Mouse (Mus musculus) kidney, adult 18-20 months (tissue): ENCODE measurements at regions not wholly inside any gene's neighbourhood (a gene's known extent, or its start where the extent isn't known, plus 50 kb on each side); places are given as distances from the start of the nearest gene placed in this dataset.
"Not testable (repeated sequence)": the region's sequence is repeated elsewhere in the genome, so short reads cannot be mapped to it uniquely, and the experiment has no call there.

Experiments
- DNase-seq: peaks from one replicate; pipeline ENCODE4 v3.0.0; 2021

DNA sequence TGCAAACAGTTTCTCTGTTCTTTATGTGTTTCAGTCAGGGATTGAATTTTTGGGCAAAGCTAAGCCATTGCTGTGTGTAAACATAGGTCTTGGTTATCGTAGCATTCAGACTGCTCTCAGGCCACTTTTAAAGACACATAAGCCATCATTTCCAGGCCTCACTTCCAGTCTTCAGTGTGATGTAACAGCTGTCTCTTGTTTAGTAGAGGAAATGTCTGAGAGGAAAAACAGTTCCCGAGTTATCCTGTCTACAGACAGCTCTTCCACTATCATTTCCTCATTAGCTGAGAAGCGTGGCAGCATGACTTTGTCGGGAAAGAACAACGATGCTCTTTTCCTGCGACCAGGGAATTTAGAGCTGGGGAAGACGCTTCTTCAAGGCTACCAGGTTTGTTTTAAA lies 196.9 kb downstream of the Fam198b start:
- no peak for DNase-seq

DNA sequence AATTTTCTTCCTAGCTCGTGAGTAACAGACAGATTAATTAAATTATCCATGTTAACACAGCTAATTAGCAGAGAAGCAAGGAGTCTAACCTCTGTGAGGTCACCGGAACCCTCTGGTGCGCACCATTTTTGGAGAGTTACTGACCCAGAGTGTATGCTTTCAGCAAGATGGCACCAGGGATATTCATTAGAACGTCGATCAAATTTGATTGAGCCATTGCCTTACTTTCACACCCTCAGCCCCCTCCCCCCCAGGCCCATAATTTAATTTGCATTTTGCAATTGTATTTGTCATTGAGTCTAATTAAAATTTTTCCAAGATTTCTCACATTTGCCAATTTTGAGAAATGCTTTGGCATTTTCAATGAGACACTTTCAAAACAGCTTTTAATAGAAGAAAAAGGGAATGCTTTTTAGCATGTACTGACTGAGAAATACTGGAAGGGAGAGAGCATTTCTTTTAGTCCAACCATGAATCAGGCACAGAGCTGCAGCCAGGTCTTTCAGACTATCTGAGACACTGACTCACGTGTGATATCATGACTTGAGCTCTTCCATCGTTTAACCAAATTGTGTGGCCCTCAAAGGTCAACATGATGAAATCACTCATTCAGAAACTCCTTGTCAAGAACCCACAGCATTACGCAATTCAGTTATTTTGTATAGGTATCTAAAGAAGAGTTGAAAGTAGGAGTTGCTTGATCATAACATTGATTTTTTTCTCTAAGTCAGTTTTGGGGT lies 198.6 kb downstream of the Fam198b start:
- no peak for DNase-seq

DNA sequence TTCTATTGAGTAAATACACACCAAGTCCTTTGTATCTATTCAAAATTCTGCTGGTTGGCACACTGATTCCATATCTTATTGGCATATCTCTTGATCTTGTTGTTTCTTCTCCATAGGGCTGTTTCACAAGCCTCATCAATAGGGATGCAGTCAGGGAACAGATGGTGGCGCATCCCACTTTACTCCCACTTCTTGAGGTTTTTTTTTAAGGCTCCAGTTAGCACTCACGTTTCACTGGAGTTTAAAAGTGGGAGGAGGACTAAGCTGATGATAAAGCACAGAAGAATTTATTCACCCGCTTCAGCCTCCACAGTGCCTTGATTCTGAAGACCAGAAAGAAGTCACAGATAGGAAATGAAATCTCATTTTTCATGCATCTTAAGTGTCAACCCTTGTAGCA lies 199.8 kb downstream of the Fam198b start:
- no peak for DNase-seq

DNA sequence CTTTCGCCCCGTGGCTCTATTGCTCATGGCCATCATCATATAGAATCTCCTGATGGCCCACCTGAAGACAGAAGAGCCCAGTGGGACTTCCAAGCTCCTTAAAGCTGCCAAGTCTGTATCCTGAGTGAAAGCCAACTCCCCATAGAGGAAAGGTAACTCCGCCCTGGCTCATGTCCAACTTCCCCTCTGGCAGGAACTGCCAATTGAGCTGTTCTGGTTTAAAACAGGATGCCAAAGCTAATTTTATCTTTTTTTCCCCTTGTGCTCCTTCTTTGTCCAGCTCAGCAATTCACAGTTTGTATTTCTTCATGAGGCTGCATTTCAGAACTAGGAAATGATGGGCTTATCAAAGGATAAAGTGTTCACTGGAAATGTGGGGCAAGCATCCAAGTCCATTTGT lies 215.3 kb downstream of the Fam198b start:
- peak; percentile 5 for DNase-seq

DNA sequence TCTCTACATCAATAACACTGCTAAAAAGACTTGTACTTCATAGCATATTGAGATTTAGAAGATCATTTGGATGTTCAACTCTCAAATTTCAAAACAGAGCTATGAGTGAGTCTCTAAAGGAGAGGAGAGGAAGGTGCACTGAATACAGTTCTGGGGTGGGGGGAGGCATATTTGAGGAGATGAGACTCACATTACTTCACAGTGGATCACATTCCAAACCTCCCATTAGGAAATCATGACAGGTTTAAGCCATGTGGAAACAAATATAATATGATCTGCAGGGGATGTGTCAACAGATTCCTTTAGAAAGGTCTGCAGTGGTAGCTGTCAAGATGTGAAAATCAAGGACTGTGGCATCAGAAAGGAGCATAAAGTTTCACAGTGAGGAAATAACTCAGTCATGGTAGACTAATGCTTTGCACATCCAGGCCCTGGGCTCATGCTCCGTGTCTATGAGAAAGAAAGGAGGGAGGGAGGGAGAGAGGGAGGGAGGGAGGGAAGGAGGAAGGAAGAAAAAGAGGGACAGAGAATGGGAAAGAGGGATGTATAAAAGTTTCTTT lies 235.9 kb downstream of the Fam198b start:
- no peak for DNase-seq

DNA sequence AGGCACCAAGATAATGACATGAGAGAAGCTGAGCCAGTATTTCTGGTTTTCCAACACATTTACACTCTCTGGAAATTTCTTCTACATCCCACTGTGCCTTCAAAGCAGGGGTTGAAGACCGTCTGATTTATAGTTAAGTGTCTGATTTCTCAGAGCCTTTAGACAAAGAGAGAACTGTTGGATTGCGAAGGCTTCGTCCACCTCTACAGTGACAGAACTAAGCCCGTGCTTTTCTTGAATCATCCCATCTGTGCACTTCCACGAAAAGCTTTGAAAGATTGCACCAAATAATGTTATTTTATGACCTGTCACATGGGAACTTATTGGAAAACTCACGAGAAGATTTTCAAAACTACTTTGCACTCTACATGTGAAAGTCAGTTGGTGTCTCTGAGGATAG lies 239.3 kb downstream of the Fam198b start:
- DNase-seq, result no peak

DNA sequence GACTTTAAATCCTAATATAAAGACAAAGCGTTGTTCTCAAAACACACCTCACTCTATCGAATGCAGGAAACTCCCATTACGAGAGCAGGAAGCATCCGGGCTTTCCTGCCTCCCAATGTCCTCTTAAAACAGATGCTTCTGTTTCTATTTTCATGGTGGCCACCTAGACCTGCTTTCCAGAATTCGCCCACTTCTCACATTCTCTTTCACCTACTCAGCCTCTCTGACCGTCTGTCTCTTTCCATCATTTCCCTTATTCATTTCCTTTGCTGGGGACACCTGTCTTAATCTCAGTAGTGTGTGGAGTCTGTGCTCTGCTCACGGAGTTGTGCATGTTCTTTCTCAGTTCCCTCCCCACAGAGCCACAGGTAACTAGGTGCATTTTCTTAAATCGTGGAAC lies 240.3 kb downstream of the Fam198b start:
- no peak for DNase-seq

DNA sequence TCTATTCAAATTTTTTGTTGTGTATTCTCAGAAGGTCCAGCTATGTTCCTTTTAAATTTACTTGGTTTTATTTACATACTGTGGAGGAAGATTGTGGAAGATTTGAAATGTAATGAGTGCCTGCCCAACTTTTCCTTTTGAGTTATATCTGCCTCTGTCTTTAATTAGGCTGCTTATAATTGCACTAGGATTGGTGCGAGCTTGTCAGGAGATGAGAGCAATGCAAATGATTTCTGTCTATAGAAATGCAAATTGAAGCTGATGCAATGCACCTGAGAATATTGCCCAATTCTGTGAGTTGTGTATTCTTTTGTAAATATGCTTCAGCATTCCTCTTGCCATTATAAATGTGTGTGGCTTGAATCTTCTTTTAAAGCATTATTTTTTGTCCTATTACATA lies 257.4 kb downstream of the Fam198b start:
- no peak for DNase-seq

DNA sequence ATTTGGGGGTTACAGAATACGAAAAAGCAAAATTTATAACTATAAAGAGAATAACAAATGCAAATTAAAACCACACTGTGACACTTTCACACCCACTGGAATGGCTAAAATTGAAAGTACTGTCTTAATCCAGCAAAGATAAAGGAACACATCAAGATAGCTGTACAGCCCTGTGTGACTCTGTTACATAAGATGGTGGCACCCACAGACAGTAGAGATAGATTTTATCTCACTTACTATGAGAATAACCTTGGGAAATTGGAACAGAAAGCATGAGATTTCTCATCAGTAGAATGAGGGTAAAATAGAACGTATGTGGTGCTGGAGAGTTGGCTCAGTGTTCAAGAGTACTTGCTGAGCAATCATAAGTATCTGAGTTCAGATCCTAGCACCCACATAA lies 276.1 kb downstream of the Fam198b start:
- no peak for DNase-seq

DNA sequence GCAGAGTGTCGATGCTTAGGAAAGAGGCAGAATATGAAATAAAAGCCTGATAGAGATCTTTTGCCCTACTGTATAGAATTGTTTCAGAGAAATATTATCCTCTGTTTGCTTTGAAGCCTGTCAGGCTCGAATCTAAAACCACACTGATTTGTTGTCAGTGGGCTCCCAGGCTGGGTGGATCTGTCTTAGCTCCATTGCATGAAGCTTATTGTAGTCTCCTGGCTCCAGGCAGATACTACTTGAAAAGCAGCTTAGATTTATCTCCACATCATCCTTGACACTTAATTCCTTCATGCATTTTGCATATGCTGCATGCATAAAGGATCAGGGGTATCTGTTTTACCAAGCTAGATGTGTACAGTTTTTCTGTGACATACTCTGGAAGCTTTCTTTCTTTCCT lies 297.4 kb downstream of the Fam198b start:
- no peak for DNase-seq

DNA sequence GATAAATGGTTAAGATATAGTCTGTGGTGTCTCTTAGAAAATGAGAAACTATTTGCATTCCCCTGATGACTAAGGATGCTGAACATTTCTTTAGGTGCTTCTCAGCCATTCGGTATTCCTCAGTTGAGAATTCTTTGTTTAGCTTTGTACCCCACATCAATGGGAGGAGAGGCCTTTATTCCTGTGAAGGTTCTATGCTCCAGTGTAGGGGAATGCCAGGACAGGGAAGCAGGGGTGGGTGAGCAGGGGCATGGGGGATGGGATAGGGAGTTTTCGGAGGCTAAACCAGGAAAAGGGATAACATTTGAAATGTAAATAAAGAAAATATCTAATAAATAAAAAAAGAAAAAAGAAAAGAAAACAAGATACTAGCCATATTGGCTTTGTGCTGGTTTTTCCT lies 297.8 kb downstream of the Fam198b start:
- not testable (repeated sequence) for DNase-seq

DNA sequence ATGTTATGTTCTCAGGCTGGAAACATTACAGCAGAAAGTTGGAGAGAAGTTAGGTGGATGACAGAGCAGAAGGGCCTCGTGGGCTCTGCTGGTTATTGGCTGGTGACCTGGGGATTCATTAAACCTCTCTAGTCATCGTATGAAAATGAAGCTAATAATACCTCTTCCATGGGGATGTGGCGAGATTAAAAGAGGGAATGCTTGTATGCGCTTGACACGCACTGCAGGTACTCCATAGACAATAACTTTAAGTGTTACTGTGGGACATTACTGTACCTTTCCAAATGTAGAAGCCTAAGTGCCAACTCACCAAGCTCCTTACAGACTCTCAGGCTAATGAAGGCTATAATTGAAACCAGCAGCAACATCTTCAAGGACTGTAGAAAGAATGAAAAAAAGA lies 303.1 kb downstream of the Fam198b start:
- DNase-seq, result no peak

DNA sequence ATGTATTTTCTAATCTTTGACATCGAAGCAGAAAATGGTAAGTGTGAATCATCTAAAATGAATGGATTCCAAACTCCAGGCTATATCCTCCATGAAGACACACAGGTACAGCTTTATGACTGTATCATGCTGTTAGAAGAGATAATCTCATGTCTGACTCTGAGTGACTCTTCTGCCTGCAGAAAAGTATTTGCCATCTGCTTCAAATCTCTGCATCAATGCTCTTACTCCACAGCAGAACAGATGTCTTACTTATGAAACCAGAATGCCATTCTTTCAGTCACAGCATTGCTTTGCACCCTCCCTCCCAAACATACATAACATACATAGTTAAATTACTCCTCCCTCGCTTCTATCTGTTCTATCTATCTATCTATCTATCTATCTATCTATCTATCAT lies 316.6 kb downstream of the Fam198b start:
- DNase-seq, result no peak

DNA sequence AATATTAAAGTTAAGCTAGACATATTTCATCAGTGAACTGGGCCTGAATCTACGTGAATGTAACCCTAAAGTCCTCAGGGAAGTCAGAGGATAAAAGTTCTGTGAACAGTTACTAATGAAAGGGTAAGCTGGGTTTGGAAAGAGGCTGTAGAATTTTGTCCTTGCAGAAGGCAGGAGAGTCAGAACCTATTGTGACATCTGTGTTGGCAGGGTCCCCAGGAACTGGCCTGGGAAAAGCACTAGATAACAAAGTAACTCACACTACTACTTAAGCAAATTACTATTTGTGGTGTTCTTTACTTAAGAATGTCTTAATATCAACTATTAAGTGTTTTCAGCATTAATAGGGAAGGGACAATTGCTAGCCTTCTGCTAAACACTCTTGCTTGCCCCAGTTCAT lies 320.5 kb downstream of the Fam198b start:
- no peak for DNase-seq

DNA sequence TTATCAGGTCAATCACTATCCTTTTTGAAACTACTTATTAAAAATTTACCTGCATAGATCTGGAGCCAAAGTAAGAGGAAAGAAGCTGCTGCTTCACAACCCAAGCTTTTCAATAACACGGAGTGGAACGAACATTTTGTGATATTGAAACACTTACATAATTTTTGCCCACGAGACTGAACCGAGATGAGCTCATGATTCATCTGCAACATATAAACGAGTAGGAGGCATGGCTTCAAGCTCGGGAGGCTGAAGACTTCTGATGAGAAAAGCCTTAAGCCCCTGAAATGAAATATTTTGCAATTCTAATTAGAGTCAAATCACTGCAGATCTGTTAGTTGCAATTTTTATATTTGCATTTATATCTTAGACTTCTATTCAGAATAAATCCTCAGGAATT lies 321.0 kb downstream of the Fam198b start:
- DNase-seq, result no peak

DNA sequence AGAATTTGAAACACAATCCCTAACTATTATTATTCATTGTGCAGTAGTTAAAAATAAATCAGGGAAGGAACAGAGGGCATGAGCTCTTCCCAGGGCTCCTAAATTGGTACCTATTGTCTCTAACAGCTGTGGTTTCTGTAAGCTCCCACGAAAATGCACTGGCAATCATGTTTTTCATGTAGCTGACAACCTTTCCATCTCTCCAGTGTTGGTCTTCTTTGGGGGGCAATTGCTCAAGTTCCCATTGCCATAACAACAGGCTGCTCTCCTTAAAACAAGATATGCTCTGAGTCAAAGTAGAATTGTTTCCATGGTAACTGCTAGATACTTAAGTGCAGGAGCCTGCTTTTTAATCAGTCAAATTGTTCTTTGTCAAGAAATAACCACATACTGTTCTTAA lies 322.7 kb downstream of the Fam198b start:
- no peak for DNase-seq

DNA sequence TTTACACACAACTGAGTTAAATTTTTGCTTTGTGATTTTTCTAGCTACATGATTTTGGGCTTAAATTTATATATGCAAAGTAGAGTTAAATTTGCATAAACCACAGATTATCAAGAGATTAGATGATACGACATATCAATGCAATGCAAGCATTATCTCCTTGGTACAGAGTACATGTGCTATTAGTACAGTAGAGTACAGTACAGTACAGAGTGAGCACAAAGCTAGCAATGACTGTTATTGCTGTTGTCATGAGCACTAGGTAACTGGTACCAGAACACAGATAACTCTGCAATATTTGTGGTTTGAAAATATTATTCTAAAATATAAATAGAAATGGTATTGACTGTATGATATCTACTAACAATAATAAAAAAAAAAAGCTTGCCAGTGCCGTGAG lies 323.7 kb downstream of the Fam198b start:
- DNase-seq, result no peak

DNA sequence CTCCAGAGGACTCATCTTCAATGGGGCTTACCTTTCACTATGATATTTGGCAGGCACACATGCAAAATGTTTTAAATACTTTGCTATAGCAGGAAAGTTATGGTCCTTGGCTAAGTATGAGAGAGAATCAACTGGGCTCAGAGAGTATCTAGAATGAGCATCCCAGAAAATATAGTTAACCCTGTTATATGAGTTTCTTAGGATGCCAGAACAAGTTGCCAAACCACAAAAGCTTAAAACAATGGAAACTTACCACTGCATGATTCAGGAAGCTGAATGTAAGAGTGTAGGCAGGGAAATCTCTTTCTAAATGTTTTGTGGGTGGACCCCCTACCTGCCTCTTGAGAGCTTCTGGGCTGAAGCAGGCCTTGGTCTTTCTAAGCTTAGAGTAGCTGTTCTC lies 325.3 kb downstream of the Fam198b start:
- no peak for DNase-seq

DNA sequence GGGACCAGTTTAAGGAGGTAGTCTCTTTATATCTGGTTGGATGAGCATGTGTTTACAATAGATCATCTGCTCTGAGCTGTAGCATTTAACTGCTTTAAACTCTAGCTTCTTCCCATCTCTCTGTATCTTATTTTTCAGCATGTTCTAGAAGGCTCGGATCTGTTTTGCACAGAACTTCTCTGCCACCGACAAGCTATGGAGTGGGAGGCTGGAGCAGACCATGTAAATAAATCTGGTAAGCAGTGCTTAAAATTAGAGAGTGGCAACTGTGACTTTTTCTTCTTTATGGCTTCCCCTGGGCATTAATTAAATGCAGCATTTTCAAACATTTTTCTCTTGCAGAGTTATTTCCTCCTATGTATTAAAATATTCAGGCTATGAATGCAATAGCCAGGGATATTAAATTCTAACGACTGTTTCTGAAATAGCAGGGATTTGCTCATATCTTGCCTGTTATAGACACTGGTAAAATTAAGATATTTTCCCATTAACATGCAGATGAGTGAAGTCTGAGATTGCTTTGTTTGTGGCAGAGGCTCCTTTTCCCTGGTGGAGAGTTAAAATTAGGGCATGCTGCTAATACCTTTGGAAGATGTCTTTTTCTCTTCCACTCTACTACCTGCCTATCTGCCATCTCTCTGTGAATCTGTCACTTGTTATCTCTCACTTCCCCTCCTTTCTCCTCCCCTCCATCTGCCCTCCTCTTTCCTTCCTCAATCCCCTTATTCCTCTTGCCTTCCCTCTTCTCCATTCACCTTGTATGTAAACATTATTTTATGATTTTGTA lies 327.2 kb downstream of the Fam198b start:
- DNase-seq, result no peak

DNA sequence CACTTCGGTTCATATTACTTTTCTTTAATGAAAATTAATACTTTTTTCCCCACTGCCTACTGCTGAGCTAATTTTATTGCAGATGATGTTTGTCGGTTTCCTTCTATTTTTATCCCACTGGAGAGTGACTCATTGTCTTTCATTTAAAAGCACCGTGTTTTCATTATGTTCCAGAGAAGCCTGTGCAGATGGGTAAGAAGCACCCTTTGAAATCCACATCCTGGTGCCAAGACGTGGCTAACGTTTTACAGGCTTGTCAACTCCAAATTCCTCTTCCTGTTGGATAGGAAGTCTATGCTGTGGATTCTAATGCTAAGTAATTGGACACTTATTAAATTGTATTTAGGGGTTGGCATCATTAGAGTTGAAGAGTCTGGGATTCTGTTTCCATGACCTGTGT lies 364.3 kb downstream of the Fam198b start:
- DNase-seq, result no peak

DNA sequence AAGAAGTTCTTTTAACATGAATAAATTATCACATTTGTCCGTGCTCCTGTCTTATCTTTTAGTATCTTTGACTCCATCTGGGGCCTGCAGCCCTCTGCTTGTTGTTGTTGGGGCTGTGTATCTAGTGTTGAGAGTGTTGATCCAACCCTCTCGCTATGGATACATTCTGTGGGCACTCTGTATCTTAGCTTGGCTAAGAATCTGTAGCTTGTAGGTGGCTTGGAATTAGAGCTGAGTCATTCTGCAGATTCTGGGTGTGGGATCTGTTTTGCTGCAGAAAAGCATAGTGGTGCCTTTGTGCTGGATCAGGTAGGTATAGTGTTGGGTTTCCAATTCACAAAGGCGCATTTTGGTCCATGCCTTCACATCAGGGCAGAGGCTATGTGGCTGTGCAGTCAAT lies 365.6 kb downstream of the Fam198b start:
- no peak for DNase-seq

DNA sequence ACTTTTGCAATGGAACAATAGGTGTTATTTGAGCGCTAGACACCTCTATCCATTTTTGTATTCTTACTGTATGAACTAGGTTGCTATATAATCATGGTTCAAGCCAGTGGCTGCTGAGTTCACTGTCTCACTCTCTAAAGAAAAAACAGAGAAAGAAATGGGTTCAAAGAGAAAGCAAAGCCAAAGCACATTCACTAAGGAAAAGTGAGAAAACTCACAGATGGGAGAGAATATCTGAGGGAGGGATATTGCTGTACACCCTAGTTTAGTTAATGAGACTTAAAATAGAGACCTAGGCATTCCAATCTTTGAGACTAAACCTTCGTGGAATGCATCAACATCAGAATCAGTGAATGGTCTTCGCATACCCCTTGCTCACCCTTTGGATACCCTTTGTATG lies 371.0 kb downstream of the Fam198b start:
- DNase-seq, result no peak

DNA sequence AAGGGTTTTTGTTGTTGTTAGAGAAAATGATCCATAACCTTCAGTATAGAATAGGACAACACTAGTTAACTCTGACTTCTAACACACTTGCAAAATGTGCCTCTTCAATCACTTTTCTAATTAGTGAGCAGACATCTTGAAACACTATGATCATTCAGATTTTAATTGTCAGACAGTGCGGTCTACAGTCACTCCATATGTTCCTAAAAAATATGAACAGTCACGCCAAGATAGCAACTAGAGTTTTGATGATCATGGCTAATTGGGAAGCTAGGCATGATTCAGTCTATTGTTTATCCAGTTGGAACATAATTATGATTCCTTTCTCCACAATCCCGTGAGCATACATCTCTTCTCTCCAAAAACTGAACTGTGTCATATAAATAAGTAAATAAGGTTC lies 372.1 kb downstream of the Fam198b start:
- DNase-seq, result no peak

DNA sequence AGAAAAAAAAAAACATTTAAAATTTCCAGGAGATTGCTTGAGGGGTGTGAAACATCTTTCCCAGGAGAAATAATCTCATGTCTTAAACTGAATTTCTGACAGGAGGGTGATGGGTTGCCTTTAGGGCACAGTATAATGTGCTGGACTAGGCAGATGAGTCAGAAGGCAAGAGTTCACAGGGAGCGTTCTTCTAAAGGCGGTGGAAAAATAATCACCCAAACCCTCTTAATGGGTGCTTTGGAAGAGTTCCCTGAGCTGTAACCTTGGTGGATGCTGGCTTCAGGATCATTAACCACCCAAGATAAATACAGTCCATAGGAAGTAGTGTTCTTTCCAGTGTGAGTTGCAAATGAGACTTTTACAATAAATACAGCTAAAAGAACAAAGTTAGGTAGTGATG lies 378.8 kb downstream of the Fam198b start:
- no peak for DNase-seq
